Mouse (Mus musculus): ENCODE data around the gene Cdk5. TPM values are rescaled to one million over a fixed set of nuclear protein-coding genes. Genes with fewer than 3 reads are reported as not detected.

Cdk5 gene
- polyA plus RNA-seq, 1 experiment from 2014 or later = 13.1 TPM

DNA sequence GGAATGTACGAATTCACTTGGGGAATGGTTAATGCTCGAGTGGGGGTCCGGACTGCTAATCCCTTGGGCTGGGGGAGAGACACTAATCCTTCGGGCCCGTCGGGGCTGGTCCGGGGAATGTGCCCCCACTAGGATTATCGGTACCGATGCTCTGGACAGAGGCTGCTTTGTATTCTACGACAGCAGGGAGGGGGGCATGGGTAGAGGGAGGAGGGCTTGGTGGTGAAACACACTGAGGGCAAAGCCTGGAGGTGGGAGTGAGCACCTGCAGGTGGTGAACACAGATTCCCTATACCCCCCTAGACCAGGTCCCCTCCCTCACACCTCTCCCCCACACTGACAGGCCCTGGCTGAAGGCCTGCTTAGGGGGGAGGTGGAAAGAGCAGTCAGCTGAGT, 2.7 kb upstream of the Cdk5 start:
- peaks cover 13% of the 10 kb centered on the region for H3K36me3 ChIP-seq (replicated peaks; ENCODE audit: insufficient read depth, low read length)
- ATAC-seq = no peak
- H3K4me1 ChIP-seq (ENCODE audit: insufficient read depth) = peaks cover 26% of the 10 kb centered on the region
- no peaks in the 10 kb centered on the region for H3K27me3 ChIP-seq (ENCODE audit: insufficient read depth, low read length)
- H3K9ac ChIP-seq (replicated peaks) = peak overlapping the region; percentile 80
- peak overlapping the region; percentile 96 for H3K4me2 ChIP-seq (ENCODE audit: low read depth, low read length)
- TF ChIP-seq CTCF (IDR thresholded peaks at IDR 0.05; ENCODE audit: low read depth) (no peak), EP300 (IDR thresholded peaks at IDR 0.05; ENCODE audit: low read depth) (no peak)
- 11% methylated on average over 10 of the region's 10 CpGs for WGBS (ENCODE audit: insufficient replicate concordance)
- peak overlapping the region; percentile 65 for H3K4me3 ChIP-seq (ENCODE audit: low read depth, low read length)
- no peak for DNase-seq
- H3K27ac ChIP-seq (ENCODE audit: low read depth) = no peak overlapping the region
- no peaks in the 10 kb centered on the region for H3K9me3 ChIP-seq (ENCODE audit: low read length)

- peaks cover 26% of the 10 kb centered on the region for H3K4me1 ChIP-seq (ENCODE audit: insufficient read depth)
- DNase-seq = no peak
- 3% methylated on average over 27 of the region's 30 CpGs for WGBS (ENCODE audit: insufficient replicate concordance)
Measured at GRCm38 (mm10) chr5:24425421-24426036, 2.2 kb upstream of the Cdk5 start.

DNA sequence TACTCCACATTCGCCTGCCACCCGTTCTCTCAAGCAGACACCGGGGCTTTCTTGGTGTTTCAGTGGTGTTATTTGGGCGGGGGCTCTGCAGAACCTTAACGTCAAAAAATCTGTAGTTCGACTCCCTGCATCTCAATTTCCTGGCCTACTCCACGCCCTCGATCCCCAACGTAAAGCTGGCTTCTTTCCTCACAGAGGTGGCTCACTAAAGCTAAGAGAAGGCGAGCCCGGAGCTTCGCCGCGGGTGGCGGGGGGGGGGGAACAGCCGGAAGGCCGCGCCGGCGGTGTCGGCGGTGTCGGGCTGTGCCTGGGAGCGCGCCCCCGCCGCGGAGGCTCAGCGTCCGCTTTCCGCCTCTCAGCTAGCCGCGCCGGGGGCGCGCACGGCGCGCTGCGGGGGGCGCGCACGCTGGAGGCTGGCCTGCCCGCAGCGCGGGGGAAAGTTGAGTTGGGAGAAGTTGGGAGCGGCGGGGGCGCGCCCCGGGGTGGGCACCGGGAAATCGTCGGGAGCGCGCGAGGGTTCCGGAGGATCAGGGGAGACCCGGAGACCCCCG, 1.6 kb upstream of the Cdk5 start:
- H3K4me3 ChIP-seq (ENCODE audit: low read depth, low read length) = peak overlapping the region; percentile 65
- ATAC-seq (peak; percentile 56), DNase-seq (peak; percentile 90)
- H3K36me3 ChIP-seq (replicated peaks; ENCODE audit: insufficient read depth, low read length) = peaks cover 15% of the 10 kb centered on the region
- no peaks in the 10 kb centered on the region for H3K27me3 ChIP-seq (ENCODE audit: insufficient read depth, low read length)
- H3K4me2 ChIP-seq (ENCODE audit: low read depth, low read length) = peak overlapping the region; percentile 96
- H3K27ac ChIP-seq (ENCODE audit: low read depth) = peak overlapping the region; percentile 97
- H3K9ac ChIP-seq (replicated peaks) = peak overlapping the region; percentile 80
- H3K9me3 ChIP-seq (ENCODE audit: low read length) = no peaks in the 10 kb centered on the region
- TF ChIP-seq CTCF (IDR thresholded peaks at IDR 0.05; ENCODE audit: low read depth) (no peak), EP300 (IDR thresholded peaks at IDR 0.05; ENCODE audit: low read depth) (no peak)
- under 1% methylated on average over 54 of the region's 60 CpGs for WGBS (ENCODE audit: insufficient replicate concordance)
- H3K4me1 ChIP-seq (ENCODE audit: insufficient read depth) = peaks cover 26% of the 10 kb centered on the region

More at GRCm38 (mm10) chr5:24425421-24426036, 2.2 kb upstream of the Cdk5 start:
- H3K36me3 ChIP-seq (replicated peaks; ENCODE audit: insufficient read depth, low read length) = peaks cover 14% of the 10 kb centered on the region
- H3K27ac ChIP-seq (ENCODE audit: low read depth) = peak overlapping the region; percentile 97
- no peak for TF ChIP-seq EP300 (IDR thresholded peaks at IDR 0.05; ENCODE audit: low read depth)
- peak; percentile 42 for TF ChIP-seq CTCF (IDR thresholded peaks at IDR 0.05; ENCODE audit: low read depth)
- peak overlapping the region; percentile 96 for H3K4me2 ChIP-seq (ENCODE audit: low read depth, low read length)
- no peak for ATAC-seq
- peak overlapping the region; percentile 80 for H3K9ac ChIP-seq (replicated peaks)
- H3K27me3 ChIP-seq (ENCODE audit: insufficient read depth, low read length) = no peaks in the 10 kb centered on the region
- no peaks in the 10 kb centered on the region for H3K9me3 ChIP-seq (ENCODE audit: low read length)
- peak overlapping the region; percentile 65 for H3K4me3 ChIP-seq (ENCODE audit: low read depth, low read length)

- Histone ChIP-seq H3K27me3 (ENCODE audit: insufficient read depth, low read length) (no peaks in the 10 kb centered on the region), H3K9me3 (ENCODE audit: low read length) (no peaks in the 10 kb centered on the region), H3K27ac (ENCODE audit: low read depth) (peak overlapping the region; percentile 97), H3K4me3 (ENCODE audit: low read depth, low read length) (peak overlapping the region; percentile 65), H3K9ac (replicated peaks) (peak overlapping the region; percentile 80), H3K36me3 (replicated peaks; ENCODE audit: insufficient read depth, low read length) (peaks cover 9% of the 10 kb centered on the region; the same call in 1 of the 2 replicates), H3K4me1 (ENCODE audit: insufficient read depth) (peaks cover 26% of the 10 kb centered on the region), H3K4me2 (ENCODE audit: low read depth, low read length) (peak overlapping the region; percentile 96)
- 12% methylated on average over 21 of the region's 21 CpGs for WGBS (ENCODE audit: insufficient replicate concordance)
- DNase-seq (no peak), ATAC-seq (peak; percentile 59)
- TF ChIP-seq EP300 (IDR thresholded peaks at IDR 0.05; ENCODE audit: low read depth) (no peak), CTCF (IDR thresholded peaks at IDR 0.05; ENCODE audit: low read depth) (no peak)
Measured at GRCm38 (mm10) chr5:24424004-24424781, 863 bp upstream of the Cdk5 start.

DNA sequence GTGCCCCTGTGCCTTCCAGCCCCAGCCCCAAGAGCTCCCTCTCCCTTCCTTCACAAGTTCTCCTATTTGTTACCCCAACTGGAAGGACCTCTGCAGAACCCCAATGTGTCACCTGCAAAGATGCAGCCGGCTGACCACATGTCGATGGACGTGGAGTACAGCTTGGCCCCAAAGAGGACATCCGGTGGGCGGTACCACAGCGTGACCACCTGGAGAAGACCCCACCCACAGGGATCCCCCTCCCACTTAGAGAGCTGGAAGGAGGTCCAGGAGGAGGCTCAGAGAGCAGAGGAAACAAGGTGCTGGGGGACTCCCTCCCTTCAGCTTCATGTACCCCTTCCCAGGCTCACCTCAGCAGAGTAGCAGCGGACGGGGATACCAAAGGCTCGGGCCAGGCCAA, 2.9 kb downstream of the Cdk5 start:
- Histone ChIP-seq H3K4me2 (ENCODE audit: low read depth, low read length) (no peak overlapping the region), H3K4me1 (ENCODE audit: insufficient read depth) (peaks cover 5% of the 10 kb centered on the region; the same call in 1 of the 2 replicates), H3K9me3 (ENCODE audit: low read length) (no peaks in the 10 kb centered on the region), H3K27me3 (ENCODE audit: insufficient read depth, low read length) (no peaks in the 10 kb centered on the region), H3K4me3 (ENCODE audit: low read depth, low read length) (no peak overlapping the region), H3K36me3 (replicated peaks; ENCODE audit: insufficient read depth, low read length) (peaks cover 11% of the 10 kb centered on the region; the same call in 1 of the 2 replicates), H3K9ac (replicated peaks) (no peak overlapping the region), H3K27ac (ENCODE audit: low read depth) (no peak overlapping the region)
- 91% methylated on average over 9 of the region's 9 CpGs for whole genome bisulfite sequencing (ENCODE audit: insufficient replicate concordance)
- TF ChIP-seq EP300 (IDR thresholded peaks at IDR 0.05; ENCODE audit: low read depth) (no peak), CTCF (IDR thresholded peaks at IDR 0.05; ENCODE audit: low read depth) (no peak)
- no peak for DNase-seq
- ATAC-seq = no peak

- no peak overlapping the region for H3K4me3 ChIP-seq (ENCODE audit: low read depth, low read length)
- ATAC-seq = no peak
- peaks cover 11% of the 10 kb centered on the region; the same call in 1 of the 2 replicates for H3K36me3 ChIP-seq (replicated peaks; ENCODE audit: insufficient read depth, low read length)
- DNase-seq = no peak
- H3K4me2 ChIP-seq (ENCODE audit: low read depth, low read length) = no peak overlapping the region
- 81% methylated on average over 10 of the region's 10 CpGs for WGBS (ENCODE audit: insufficient replicate concordance)
- H3K27me3 ChIP-seq (ENCODE audit: insufficient read depth, low read length) = no peaks in the 10 kb centered on the region
- 0 out of 2 replicates have a peak, but pooled peaks cover under 1% of the 10 kb centered on the region for H3K4me1 ChIP-seq (ENCODE audit: insufficient read depth)
- no peak for TF ChIP-seq EP300 (IDR thresholded peaks at IDR 0.05; ENCODE audit: low read depth)
- TF ChIP-seq CTCF (IDR thresholded peaks at IDR 0.05; ENCODE audit: low read depth) = no peak
- H3K9me3 ChIP-seq (ENCODE audit: low read length) = no peaks in the 10 kb centered on the region
- no peak overlapping the region for H3K27ac ChIP-seq (ENCODE audit: low read depth)
- no peak overlapping the region for H3K9ac ChIP-seq (replicated peaks)
Measured at GRCm38 (mm10) chr5:24417587-24417986, 5.7 kb downstream of the Cdk5 start.

All from liver, postnatal 0 days (tissue).